Mouse (Mus musculus) intestine, embryonic 15.5 days (tissue): ENCODE data around the gene Gnaq. TPM values are rescaled to one million over a fixed set of nuclear protein-coding genes. Genes with fewer than 3 reads are reported as not detected.

Experiments used
- ATAC-seq: fragments of 200-750 bp; cut with Nextera tagmentation; 2 replicates; pipeline ENCODE4 v1.8.0; 2017; ENCODE audit warnings: moderate TSS enrichment, moderate library complexity
- H3K27ac ChIP-seq: fragments of 300-500 bp; sonication (generic); 2 replicates; pipeline ENCODE4 v1.5.1; 2015; ENCODE audit warnings: mild to moderate bottlenecking, inconsistent platforms
- H3K27me3 ChIP-seq: fragments of 300-500 bp; sonication (generic); replicated peaks from 2 replicates; pipeline ENCODE4 v1.6.1; 2015; ENCODE audit warnings: inconsistent platforms
- H3K36me3 ChIP-seq: fragments of 300-500 bp; sonication (generic); 2 replicates; pipeline ENCODE4 v1.6.1; 2015; ENCODE audit warnings: inconsistent platforms
- H3K4me1 ChIP-seq: fragments of 300-500 bp; sonication (generic); replicated peaks from 2 replicates; pipeline ENCODE4 v1.6.1; 2015; ENCODE audit warnings: inconsistent platforms
- H3K4me2 ChIP-seq: fragments of 300-500 bp; sonication (generic); replicated peaks from 2 replicates; pipeline ENCODE4 v1.6.1; 2015; ENCODE audit warnings: mild to moderate bottlenecking, inconsistent platforms
- H3K4me3 ChIP-seq: fragments of 300-500 bp; sonication (generic); replicated peaks from 2 replicates; pipeline ENCODE4 v1.5.1; 2015; ENCODE audit warnings: inconsistent platforms
- H3K9ac ChIP-seq: fragments of 300-500 bp; sonication (generic); 2 replicates; pipeline ENCODE4 v1.6.1; 2015; ENCODE audit warnings: inconsistent platforms
- H3K9me3 ChIP-seq: fragments of 300-500 bp; sonication (generic); 2 replicates; pipeline ENCODE4 v1.6.1; 2016; ENCODE audit warnings: inconsistent platforms
- WGBS: fragments of 180-500 bp; shearing (Covaris S2); methylation state at CpG from one replicate; pipeline ENCODE4 v1.1.7; 2015; 5-methylcytosine and 5-hydroxymethylcytosine counted together
- polyA plus RNA-seq: library from polyadenylated mRNA; unstranded; fragments of >200 nt; fragmentation: Nextera tagmentation; extraction: Ambion mirVana; gene quantifications from 2 replicates; pipeline ENCODE4 v1.2.1, GENCODE M21; 2015

The Gnaq gene
- polyA plus RNA-seq, 1 experiment from 2014 or later, result 28.3 TPM

DNA sequence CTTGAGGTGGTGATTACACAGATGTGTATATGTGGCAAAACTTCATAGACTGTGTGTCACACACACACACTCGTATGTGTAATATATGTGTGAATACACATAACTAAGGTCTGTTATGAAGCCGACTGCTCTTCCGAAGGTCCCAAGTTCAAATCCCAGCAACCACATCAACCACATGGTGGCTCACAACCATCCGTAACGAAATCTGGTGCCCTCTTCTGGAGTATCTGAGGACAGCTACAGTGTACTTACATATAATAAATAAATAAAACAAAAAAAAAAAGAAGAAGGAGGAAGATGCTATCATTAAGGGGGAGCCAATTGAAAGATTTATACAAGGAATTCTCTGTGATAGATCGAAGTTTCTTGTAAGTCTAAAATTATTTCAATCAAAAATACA, 198.4 kb downstream of the Gnaq start:
- Histone ChIP-seq H3K36me3 (0 out of 2 replicates have a peak, but pooled peaks cover 3% of the 10 kb centered on the region), H3K9me3 (no peaks in the 10 kb centered on the region), H3K27ac (no peak overlapping the region), H3K4me3 (no peak overlapping the region), H3K9ac (no peak overlapping the region), H3K27me3 (no peaks in the 10 kb centered on the region), H3K4me1 (peaks cover 16% of the 10 kb centered on the region), H3K4me2 (no peak overlapping the region)
- no peak for ATAC-seq
- WGBS, result 89% methylated on average over 6 of the region's 6 CpGs

DNA sequence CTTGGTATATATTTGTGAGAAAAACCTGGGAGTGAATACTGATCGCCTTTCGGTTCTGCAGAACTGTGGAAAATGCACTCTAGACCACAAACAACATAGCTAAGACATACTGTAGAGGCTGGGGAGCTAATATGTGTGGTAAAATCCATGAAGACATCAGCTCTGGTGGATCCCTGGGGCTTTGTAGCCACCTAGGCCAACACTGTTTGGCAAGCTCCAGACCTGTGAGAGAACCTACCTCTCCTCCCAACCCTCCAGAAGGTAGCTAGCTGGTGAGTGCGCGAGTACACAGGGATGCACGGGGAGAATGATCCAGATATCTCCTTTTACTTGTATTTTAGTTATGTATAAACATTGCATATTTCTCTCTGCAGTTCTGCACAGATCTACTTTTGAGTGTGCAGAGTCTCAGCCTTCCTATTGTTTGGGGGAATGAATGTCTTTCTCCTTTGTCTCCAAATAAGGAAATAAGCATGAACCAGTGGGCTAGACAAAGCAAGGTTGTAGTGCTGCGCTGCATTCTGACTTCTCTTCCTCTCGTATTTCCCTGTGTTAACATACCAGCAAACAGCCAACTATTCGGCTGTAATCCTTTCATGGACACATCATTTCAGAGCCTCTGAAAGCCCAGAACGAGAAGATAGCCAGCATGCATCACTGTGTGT, 205.4 kb downstream of the Gnaq start:
- Histone ChIP-seq H3K36me3 (0 out of 2 replicates have a peak, but pooled peaks cover 3% of the 10 kb centered on the region), H3K4me1 (peaks cover 6% of the 10 kb centered on the region; the same call in 1 of the 2 replicates), H3K9ac (no peak overlapping the region), H3K27ac (peak overlapping the region; percentile 80), H3K4me3 (no peak overlapping the region), H3K27me3 (no peaks in the 10 kb centered on the region), H3K4me2 (no peak overlapping the region), H3K9me3 (no peaks in the 10 kb centered on the region)
- ATAC-seq, result peak; percentile 27
- 61% methylated on average over 9 of the region's 9 CpGs for WGBS

DNA sequence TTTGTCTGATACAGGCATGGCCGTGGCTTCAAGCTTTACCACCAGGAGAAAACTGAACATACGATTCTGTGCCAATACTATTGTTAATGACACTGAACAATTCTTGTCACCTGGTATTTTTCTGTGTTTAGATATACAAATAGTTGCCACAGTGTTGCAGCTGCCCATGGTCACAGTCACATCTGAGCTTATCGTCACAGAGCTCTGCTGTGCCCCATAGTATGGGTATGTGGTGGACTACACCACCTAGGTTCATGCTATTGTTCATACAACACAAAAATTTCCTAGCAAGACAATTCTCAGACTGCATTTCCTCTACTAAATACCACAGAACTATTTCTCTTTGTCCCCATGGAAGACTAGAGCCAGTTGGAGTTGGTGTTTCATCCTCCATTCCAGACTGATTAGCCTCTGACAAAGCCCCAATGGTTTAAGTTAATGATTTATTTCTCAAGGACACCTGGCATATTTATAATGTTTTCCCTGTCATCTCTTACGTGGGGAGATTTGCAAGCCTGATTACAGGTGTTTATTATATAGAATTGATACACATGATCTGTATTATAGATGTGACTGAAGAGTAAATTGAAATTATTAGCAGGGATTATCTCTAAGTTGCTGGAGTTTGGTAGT, 207.4 kb downstream of the Gnaq start:
- Histone ChIP-seq H3K9me3 (no peaks in the 10 kb centered on the region), H3K4me2 (no peak overlapping the region), H3K4me1 (peaks cover 6% of the 10 kb centered on the region; the same call in 1 of the 2 replicates), H3K27ac (no peak overlapping the region), H3K27me3 (no peaks in the 10 kb centered on the region), H3K9ac (no peak overlapping the region), H3K36me3 (0 out of 2 replicates have a peak, but pooled peaks cover 3% of the 10 kb centered on the region), H3K4me3 (no peak overlapping the region)
- WGBS, result 73% methylated on average over 4 of the region's 4 CpGs
- ATAC-seq, result peak; percentile 68

DNA sequence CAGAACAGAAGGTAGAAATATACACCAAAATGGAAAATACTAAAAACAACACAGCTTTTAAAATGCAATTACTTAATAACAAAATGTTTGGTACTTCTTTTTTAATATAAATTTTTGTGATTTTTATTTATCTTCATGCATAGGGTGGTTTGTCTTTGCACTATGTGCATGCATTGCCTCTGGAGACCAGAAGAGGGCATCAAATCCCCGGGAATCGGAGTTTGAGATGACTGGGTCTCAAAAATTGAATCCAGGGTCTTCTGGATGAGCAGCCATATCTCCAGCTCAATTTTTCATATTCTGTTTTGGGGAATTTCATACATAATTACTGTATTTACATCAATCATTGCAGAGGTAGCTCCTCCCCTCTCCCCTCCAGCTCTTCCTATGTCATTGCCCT, 210.1 kb downstream of the Gnaq start:
- Histone ChIP-seq H3K9ac (no peak overlapping the region), H3K36me3 (no peaks in the 10 kb centered on the region), H3K27ac (no peak overlapping the region), H3K9me3 (no peaks in the 10 kb centered on the region), H3K4me1 (peaks cover 3% of the 10 kb centered on the region; the same call in 1 of the 2 replicates), H3K4me2 (no peak overlapping the region), H3K27me3 (no peaks in the 10 kb centered on the region), H3K4me3 (no peak overlapping the region)
- WGBS, result 63% methylated on average over 2 of the region's 2 CpGs
- no peak for ATAC-seq

DNA sequence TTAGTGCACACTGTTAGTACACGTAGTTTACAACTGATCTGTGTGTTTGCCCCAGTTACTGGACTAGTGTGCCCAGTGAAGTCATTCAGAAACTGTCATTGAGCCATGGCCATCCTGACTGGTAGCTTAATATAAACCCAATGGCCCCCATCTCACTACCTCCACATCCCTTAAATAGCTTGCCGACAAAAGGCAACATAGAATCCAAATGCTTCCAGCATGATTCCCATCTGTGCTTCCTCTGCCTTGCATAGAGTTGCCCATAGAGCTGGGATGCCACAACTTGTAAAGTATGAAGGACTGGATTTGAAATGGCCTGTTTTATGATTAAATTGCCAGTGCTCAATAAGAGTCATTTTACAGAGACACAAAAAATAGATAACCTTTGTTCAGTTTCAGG, 212.9 kb downstream of the Gnaq start:
- ATAC-seq, result no peak
- no peaks in the 10 kb centered on the region for H3K9me3 ChIP-seq

DNA sequence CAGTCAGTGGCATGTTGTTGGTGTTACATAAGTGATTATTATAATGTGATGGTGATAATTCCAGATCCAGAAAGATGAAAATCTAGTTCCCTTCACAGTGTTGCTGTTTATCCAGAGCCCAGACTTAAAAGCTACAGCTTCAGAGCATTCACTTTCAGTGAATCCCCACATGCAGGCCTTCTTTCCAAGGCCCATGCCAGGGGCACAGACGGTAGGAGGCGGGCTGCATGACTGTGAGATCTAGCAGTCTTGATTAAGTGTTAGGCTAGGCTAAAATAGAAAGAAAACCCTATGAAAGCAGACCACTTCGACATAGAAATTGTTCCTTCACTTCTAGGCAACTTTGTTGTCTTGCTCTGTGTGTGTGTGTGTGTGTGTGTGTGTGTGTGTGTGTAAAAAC, 214.4 kb downstream of the Gnaq start:
- 85% methylated on average over 3 of the region's 3 CpGs for WGBS
- no peak overlapping the region for H3K27ac ChIP-seq
- no peaks in the 10 kb centered on the region for H3K9me3 ChIP-seq
- ATAC-seq, result no peak
- no peaks in the 10 kb centered on the region for H3K27me3 ChIP-seq
- H3K4me3 ChIP-seq, result no peak overlapping the region
- H3K9ac ChIP-seq, result no peak overlapping the region
- no peaks in the 10 kb centered on the region for H3K4me1 ChIP-seq
- H3K4me2 ChIP-seq, result no peak overlapping the region
- H3K36me3 ChIP-seq, result no peaks in the 10 kb centered on the region

More for the DNA sequence above, 212.9 kb downstream of the Gnaq start:
- Histone ChIP-seq H3K9ac (no peak overlapping the region), H3K27ac (no peak overlapping the region), H3K4me3 (no peak overlapping the region), H3K4me1 (no peaks in the 10 kb centered on the region), H3K27me3 (no peaks in the 10 kb centered on the region), H3K36me3 (no peaks in the 10 kb centered on the region), H3K4me2 (no peak overlapping the region)
- WGBS, result 90% methylated on average over 2 of the region's 2 CpGs

DNA sequence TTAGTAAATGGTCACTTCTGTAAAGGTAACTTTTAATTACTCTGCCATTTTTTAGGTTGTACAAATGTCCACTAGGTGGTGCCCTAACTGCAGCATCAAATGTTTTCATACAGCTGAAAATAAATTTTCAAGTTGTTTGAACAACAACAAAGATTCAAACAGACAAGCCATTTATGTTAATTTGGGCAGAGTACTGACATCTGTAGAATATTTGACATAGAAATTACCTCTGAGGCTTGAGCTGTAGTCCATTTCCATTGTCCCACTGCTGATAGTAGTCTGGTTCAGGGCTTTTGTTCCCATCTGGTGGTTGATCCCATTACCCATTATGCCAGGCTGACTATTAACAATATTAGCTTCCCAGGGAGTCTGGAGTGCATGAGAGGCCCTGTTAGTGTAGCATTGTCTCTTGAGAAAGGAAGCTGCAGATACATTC, 221.1 kb downstream of the Gnaq start:
- H3K36me3 ChIP-seq, result no peaks in the 10 kb centered on the region
- no peaks in the 10 kb centered on the region for H3K9me3 ChIP-seq
- no peaks in the 10 kb centered on the region for H3K4me1 ChIP-seq
- H3K4me2 ChIP-seq, result no peak overlapping the region
- no peak overlapping the region for H3K4me3 ChIP-seq
- ATAC-seq, result no peak
- H3K27me3 ChIP-seq, result no peaks in the 10 kb centered on the region
- no peak overlapping the region for H3K27ac ChIP-seq
- H3K9ac ChIP-seq, result no peak overlapping the region

DNA sequence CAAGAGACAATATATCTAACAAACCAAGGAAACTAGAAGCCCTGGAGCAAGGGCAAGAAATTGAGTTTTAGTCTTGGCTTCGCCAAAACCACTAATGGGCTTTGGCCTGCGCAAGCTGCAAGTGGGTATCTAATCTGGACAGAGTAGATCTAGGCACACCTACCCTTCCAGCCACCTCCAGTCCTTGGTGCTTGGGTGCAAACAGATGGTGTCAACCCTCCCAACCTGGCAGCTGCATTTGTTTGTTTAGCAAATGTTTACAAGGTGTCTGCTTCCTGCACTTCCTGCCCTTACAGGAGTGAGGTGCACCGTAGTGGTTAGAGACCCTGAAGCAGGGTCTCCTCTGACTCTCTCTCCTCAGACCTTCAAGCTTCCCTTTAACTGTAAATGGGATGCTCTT, 225.5 kb downstream of the Gnaq start:
- H3K4me3 ChIP-seq, result no peak overlapping the region
- no peak overlapping the region for H3K27ac ChIP-seq
- 84% methylated on average over 3 of the region's 3 CpGs for WGBS
- H3K27me3 ChIP-seq, result no peaks in the 10 kb centered on the region
- ATAC-seq, result peak; percentile 36; the same call in 1 of the 2 replicates
- no peaks in the 10 kb centered on the region for H3K9me3 ChIP-seq
- no peak overlapping the region for H3K9ac ChIP-seq
- no peaks in the 10 kb centered on the region for H3K36me3 ChIP-seq
- no peak overlapping the region for H3K4me2 ChIP-seq
- no peaks in the 10 kb centered on the region for H3K4me1 ChIP-seq

DNA sequence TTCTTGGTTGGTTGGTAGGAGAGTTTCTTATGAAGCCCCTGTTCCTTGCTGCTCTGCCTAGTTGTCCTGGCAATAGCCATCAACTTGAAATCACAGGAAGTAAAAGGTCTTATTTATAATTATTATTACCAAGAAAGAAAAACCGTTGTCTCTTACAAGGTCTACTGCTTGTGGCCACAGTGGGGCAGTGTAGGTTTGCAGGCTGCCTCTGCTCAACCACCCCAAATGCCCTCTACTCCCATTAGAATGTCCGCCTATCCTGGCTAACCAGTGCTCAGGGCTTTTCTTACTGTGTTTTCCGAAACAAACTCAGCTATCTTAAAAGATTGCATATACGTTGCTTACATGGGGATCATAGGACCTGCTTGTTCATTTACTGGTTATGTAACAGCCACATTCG, 226.3 kb downstream of the Gnaq start:
- Histone ChIP-seq H3K27ac (no peak overlapping the region), H3K36me3 (no peaks in the 10 kb centered on the region), H3K4me3 (no peak overlapping the region), H3K9me3 (no peaks in the 10 kb centered on the region), H3K27me3 (no peaks in the 10 kb centered on the region), H3K4me2 (no peak overlapping the region), H3K4me1 (no peaks in the 10 kb centered on the region), H3K9ac (no peak overlapping the region)
- peak; percentile 62; the same call in 1 of the 2 replicates for ATAC-seq
- WGBS, result 62% methylated on average over 5 of the region's 5 CpGs

DNA sequence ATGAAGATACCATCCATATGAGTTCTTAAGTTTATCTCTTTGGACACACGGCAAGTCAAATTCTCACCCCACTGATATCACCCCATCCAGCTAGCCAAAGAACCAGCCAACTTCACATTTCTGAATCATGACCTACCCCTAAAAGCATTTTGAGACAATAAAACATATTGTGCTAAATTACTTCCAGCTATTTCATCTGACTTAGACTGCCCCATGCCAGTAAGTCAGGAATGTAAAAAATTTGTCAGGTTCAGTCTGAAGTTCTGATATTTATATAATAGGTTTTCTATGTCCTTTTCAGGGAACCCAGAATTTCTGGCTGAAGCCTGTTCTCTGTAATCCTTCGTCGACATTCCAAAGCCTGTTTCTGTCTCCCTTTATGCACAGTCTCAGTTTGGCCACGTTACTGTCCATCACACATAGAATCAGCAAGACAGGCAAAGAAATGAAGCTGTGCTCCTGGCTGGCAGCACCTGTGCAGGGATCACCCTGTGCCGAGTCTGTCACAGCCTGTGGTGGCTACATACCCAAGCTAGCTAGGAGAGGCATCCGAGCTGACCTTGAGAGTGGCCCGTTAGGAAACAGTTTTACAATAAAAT, 233.9 kb downstream of the Gnaq start:
- Histone ChIP-seq H3K4me3 (no peak overlapping the region), H3K4me1 (peaks cover 8% of the 10 kb centered on the region), H3K4me2 (no peak overlapping the region), H3K27ac (no peak overlapping the region), H3K27me3 (no peaks in the 10 kb centered on the region), H3K36me3 (no peaks in the 10 kb centered on the region), H3K9me3 (no peaks in the 10 kb centered on the region), H3K9ac (no peak overlapping the region)
- WGBS, result 63% methylated on average over 7 of the region's 7 CpGs
- ATAC-seq, result 0 out of 2 replicates have a peak, but pooled peaks have one; percentile 15

DNA sequence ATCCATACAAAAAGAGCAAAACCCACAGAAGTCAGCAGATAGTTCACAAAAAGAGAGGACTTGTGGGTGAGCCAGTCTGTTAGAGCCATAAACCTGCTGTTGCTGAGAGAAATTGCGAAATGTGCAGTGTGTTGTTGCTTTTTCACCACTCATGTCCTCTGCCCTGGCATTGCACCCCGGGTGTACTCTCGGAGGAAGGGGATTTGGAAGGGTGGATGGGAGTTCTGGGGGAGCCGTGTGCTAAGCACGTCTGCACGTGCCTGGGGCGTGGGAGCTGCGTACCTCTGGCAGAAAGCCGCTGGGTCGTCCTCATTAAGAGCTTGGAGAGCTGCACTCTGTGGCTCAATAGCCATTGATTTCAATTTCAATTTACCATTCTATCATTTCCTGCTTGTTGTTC, 234.6 kb downstream of the Gnaq start:
- WGBS, result 76% methylated on average over 10 of the region's 10 CpGs
- Histone ChIP-seq H3K4me1 (peaks cover 9% of the 10 kb centered on the region), H3K27ac (no peak overlapping the region)

DNA sequence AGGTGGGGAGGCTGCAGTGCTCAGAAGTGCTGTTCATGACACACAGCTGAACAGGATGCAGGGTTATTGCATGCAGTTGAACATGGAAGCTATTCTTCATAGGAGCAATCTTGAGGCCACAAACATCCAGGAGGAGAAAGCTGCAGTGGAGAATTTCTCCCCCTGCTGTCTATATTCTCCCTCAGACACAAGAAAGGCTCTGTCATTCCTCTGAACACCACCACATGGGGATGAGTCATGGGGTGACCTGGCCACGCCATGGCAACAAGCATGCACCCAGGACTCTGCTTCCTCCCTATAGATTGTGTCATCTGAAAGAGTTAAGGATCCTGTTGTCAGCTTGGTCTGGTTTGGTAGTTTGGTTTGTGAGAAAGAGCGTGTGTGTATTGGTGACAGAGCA, 239.0 kb downstream of the Gnaq start:
- Histone ChIP-seq H3K9ac (no peak overlapping the region), H3K27me3 (no peaks in the 10 kb centered on the region), H3K4me3 (no peak overlapping the region), H3K36me3 (no peaks in the 10 kb centered on the region), H3K4me1 (peaks cover 36% of the 10 kb centered on the region), H3K27ac (no peak overlapping the region), H3K9me3 (no peaks in the 10 kb centered on the region), H3K4me2 (no peak overlapping the region)
- WGBS, result 78% methylated on average over 2 of the region's 2 CpGs
- ATAC-seq, result no peak

More for the DNA sequence above, 234.6 kb downstream of the Gnaq start:
- Histone ChIP-seq H3K9me3 (no peaks in the 10 kb centered on the region), H3K27me3 (no peaks in the 10 kb centered on the region), H3K9ac (no peak overlapping the region), H3K4me3 (no peak overlapping the region), H3K36me3 (no peaks in the 10 kb centered on the region), H3K4me2 (no peak overlapping the region)
- peak; percentile 45 for ATAC-seq
